Mouse (Mus musculus) myocyte (in vitro differentiated cells): ENCODE results near the gene Kalrn. TPM values are rescaled to one million over a fixed set of nuclear protein-coding genes. Genes with fewer than 3 reads are reported as not detected.

ENCODE experiments used
- H3K27me3 ChIP-seq: one replicate; pipeline ENCODE4 v1.6.1; 2011; ENCODE audit not compliant: control insufficient read depth, insufficient read depth, insufficient read length
- H3K36me3 ChIP-seq: one replicate; pipeline ENCODE4 v1.6.1; 2011; ENCODE audit not compliant: control insufficient read depth, insufficient read depth
- H3K4me2 ChIP-seq: one replicate; pipeline ENCODE4 v1.6.1; 2011; ENCODE audit warnings: low read depth, control low read depth
- H3K4me3 ChIP-seq: one replicate; pipeline ENCODE4 v1.5.1; 2011; ENCODE audit warnings: mild to moderate bottlenecking, control low read depth, moderate library complexity
- H3K79me2 ChIP-seq: one replicate; pipeline ENCODE4 v1.6.1; 2011; ENCODE audit not compliant: control insufficient read depth, insufficient read depth
- H3ac ChIP-seq: one replicate; pipeline ENCODE4 v1.6.1; 2011; ENCODE audit not compliant: control insufficient read depth, insufficient read length
- CEBPB ChIP-seq: IDR thresholded peaks from 2 replicates; pipeline ENCODE4 v1.6.1; 2011; ENCODE audit warnings: mild to moderate bottlenecking, moderate library complexity; ENCODE audit not compliant: poor library complexity, insufficient read depth, severe bottlenecking
- E2F4 ChIP-seq: IDR thresholded peaks from one replicate; pipeline ENCODE4 v1.6.1; 2011; ENCODE audit warnings: mild to moderate bottlenecking, control low read depth, moderate library complexity; ENCODE audit not compliant: insufficient read depth
- MAX ChIP-seq: IDR thresholded peaks from one replicate; pipeline ENCODE4 v1.6.1; 2011; ENCODE audit warnings: low read depth, mild to moderate bottlenecking, control low read depth
- MYOD1 ChIP-seq, 3 experiments: IDR thresholded peaks; one replicate each; pipeline ENCODE4 v1.6.1; 2011; ENCODE audit warnings: control low read depth in 2 of 3, low read depth in 2 of 3, mild to moderate bottlenecking in 2 of 3, moderate library complexity in 1 of 3; ENCODE audit not compliant: insufficient read length in 2 of 3, control insufficient read depth in 1 of 3
- MYOG ChIP-seq, 3 experiments: IDR thresholded peaks; one replicate each; pipeline ENCODE4 v1.6.1; 2011; ENCODE audit warnings: control low read depth in 2 of 3, low read depth in 2 of 3, mild to moderate bottlenecking in 2 of 3; ENCODE audit not compliant: insufficient read length in 2 of 3, control insufficient read depth in 1 of 3, insufficient read depth in 1 of 3
- POLR2A ChIP-seq: IDR thresholded peaks from one replicate; pipeline ENCODE4 v1.6.1; 2011; ENCODE audit warnings: low read depth, mild to moderate bottlenecking, control low read depth, moderate library complexity; ENCODE audit not compliant: insufficient read length
- POLR2AphosphoS2 ChIP-seq: IDR thresholded peaks from one replicate; pipeline ENCODE4 v1.6.1; 2011; ENCODE audit warnings: low read depth, control low read depth; ENCODE audit not compliant: insufficient read length
- REST ChIP-seq: IDR thresholded peaks from one replicate; pipeline ENCODE4 v1.6.1; 2011; ENCODE audit warnings: mild to moderate bottlenecking, control low read depth, moderate library complexity; ENCODE audit not compliant: insufficient read depth, insufficient read length
- SRF ChIP-seq: IDR thresholded peaks from one replicate; pipeline ENCODE4 v1.6.1; 2011; ENCODE audit warnings: low read depth; ENCODE audit not compliant: control insufficient read depth, insufficient read length
- TCF12 ChIP-seq: IDR thresholded peaks from one replicate; pipeline ENCODE4 v1.6.1; 2011; ENCODE audit warnings: mild to moderate bottlenecking, control low read depth; ENCODE audit not compliant: poor library complexity, insufficient read depth, severe bottlenecking
- TCF3 ChIP-seq: IDR thresholded peaks from one replicate; pipeline ENCODE4 v1.6.1; 2011; ENCODE audit warnings: low read depth, control low read depth; ENCODE audit not compliant: insufficient read length
- USF1 ChIP-seq: IDR thresholded peaks from one replicate; pipeline ENCODE4 v1.6.1; 2011; ENCODE audit warnings: low read depth, mild to moderate bottlenecking, control low read depth, moderate library complexity
- polyA plus RNA-seq: library from polyadenylated mRNA; unstranded; fragments of >200 nt; fragmentation: generic; extraction: Trizol; gene quantifications from one replicate; pipeline ENCODE4 v1.2.1, GENCODE M21; 2012; ENCODE audit warnings: missing spikeins

The Kalrn gene
- polyA plus RNA-seq, 1 experiment, result 5.5 TPM

GRCm38 (mm10) chr16:34114665-34115064 lies 458.7 kb downstream of the Kalrn start:
- H3ac ChIP-seq, result no peak overlapping the region
- H3K36me3 ChIP-seq, result no peaks in the 10 kb centered on the region
- H3K4me2 ChIP-seq, result no peak overlapping the region
- H3K4me3 ChIP-seq, result no peak overlapping the region
- H3K79me2 ChIP-seq, result no peaks in the 10 kb centered on the region
- no peaks in the 10 kb centered on the region for H3K27me3 ChIP-seq
- no peak for TF ChIP-seq POLR2A

- no peak overlapping the region for H3ac ChIP-seq
Observed at GRCm38 (mm10) chr16:34113150-34113549, 460.2 kb downstream of the Kalrn start.

DNA sequence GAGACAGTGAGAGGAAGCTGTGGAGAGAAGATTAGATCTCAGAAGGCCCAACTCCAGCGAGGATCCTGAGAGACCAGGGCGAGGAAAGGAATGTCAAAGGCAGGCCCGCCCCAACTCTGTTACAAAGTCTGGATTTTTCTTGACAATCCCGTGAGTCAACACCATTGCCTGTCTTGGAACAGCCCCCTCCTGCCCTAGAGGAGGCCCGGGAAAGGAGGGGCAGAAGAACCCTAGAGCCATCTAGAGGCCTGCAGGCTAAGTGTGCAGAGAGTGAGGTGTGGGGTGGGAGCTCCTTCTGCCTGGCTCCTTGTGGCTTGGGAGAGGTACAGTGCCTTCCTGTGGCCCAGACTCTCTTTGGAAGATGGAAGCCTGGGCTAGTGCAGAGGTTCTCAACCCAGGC lies 460.8 kb downstream of the Kalrn start:
- TF ChIP-seq SRF (no peak), POLR2A (no peak)
- no peaks in the 10 kb centered on the region for H3K36me3 ChIP-seq
- H3K79me2 ChIP-seq, result no peaks in the 10 kb centered on the region
- no peak overlapping the region for H3K4me2 ChIP-seq
- H3ac ChIP-seq, result no peak overlapping the region
- no peaks in the 10 kb centered on the region for H3K27me3 ChIP-seq
- H3K4me3 ChIP-seq, result no peak overlapping the region

More at GRCm38 (mm10) chr16:34113150-34113549, 460.2 kb downstream of the Kalrn start:
- Histone ChIP-seq H3K27me3 (no peaks in the 10 kb centered on the region), H3K4me2 (no peak overlapping the region), H3K4me3 (no peak overlapping the region), H3K79me2 (no peaks in the 10 kb centered on the region), H3K36me3 (no peaks in the 10 kb centered on the region)
- TF ChIP-seq USF1 (no peak), SRF (no peak), REST (no peak)

- H3ac ChIP-seq, result no peak overlapping the region
- H3K4me2 ChIP-seq, result no peak overlapping the region
- H3K4me3 ChIP-seq, result no peak overlapping the region
- no peak for TF ChIP-seq TCF3
- TF ChIP-seq MAX, result no peak
- no peak for TF ChIP-seq TCF12
- no peak for TF ChIP-seq POLR2A
- no peak for TF ChIP-seq SRF
- TF ChIP-seq MYOD1 (IDR thresholded peaks at IDR 0.05; ENCODE audit: control insufficient read depth in 1 of 3, insufficient read length in 2 of 3, low read depth in 2 of 3), result no peak
- no peak for TF ChIP-seq USF1
- no peak for TF ChIP-seq CEBPB
- TF ChIP-seq POLR2AphosphoS2, result no peak
- no peak for TF ChIP-seq MYOG (IDR thresholded peaks at IDR 0.05; ENCODE audit: control insufficient read depth in 1 of 3, insufficient read depth in 1 of 3, insufficient read length in 2 of 3, low read depth in 2 of 3)
- no peak for TF ChIP-seq E2F4
- TF ChIP-seq REST, result no peak
- no peaks in the 10 kb centered on the region for H3K27me3 ChIP-seq
- H3K79me2 ChIP-seq, result no peaks in the 10 kb centered on the region
- H3K36me3 ChIP-seq, result no peaks in the 10 kb centered on the region
Observed at GRCm38 (mm10) chr16:34110840-34111625, 462.3 kb downstream of the Kalrn start.

GRCm38 (mm10) chr16:34104427-34104826 lies 468.9 kb downstream of the Kalrn start:
- TF ChIP-seq MAX (no peak), USF1 (no peak), E2F4 (no peak), POLR2A (no peak), MYOG (IDR thresholded peaks at IDR 0.05; ENCODE audit: control insufficient read depth in 1 of 3, insufficient read depth in 1 of 3, insufficient read length in 2 of 3, low read depth in 2 of 3) (no peak), TCF3 (no peak), TCF12 (no peak), SRF (no peak), REST (no peak), POLR2AphosphoS2 (no peak), CEBPB (no peak), MYOD1 (IDR thresholded peaks at IDR 0.05; ENCODE audit: control insufficient read depth in 1 of 3, insufficient read length in 2 of 3, low read depth in 2 of 3) (no peak)
- no peak overlapping the region for H3K4me2 ChIP-seq
- H3K27me3 ChIP-seq, result no peaks in the 10 kb centered on the region
- H3K36me3 ChIP-seq, result no peaks in the 10 kb centered on the region
- no peak overlapping the region for H3ac ChIP-seq
- no peaks in the 10 kb centered on the region for H3K79me2 ChIP-seq
- H3K4me3 ChIP-seq, result no peak overlapping the region
